Mouse (Mus musculus) kidney, adult 2 months (tissue): ENCODE data around the gene Cyp2r1. TPM values are rescaled to one million over a fixed set of nuclear protein-coding genes. Genes with fewer than 3 reads are reported as not detected.
"Not testable (repeated sequence)": the region's sequence is repeated elsewhere in the genome, so short reads cannot be mapped to it uniquely, and the experiment has no call there.

Experiments used
- DNase-seq: peaks from one replicate; pipeline ENCODE4 v3.0.0; 2021
- H3K27ac ChIP-seq: fragments of 200-500 bp; 2 replicates; pipeline ENCODE4 v1.5.1; 2012; ENCODE audit warnings: low read depth, low read length, control low read depth, inconsistent platforms; ENCODE audit not compliant: insufficient read depth
- H3K27me3 ChIP-seq: fragments of 200-500 bp; replicated peaks from 2 replicates; pipeline ENCODE4 v1.6.1; 2012; ENCODE audit warnings: mild to moderate bottlenecking, moderate library complexity, low read length, inconsistent platforms; ENCODE audit not compliant: control insufficient read depth, insufficient read depth
- H3K36me3 ChIP-seq: fragments of 200-500 bp; 2 replicates; pipeline ENCODE4 v1.6.1; 2012; ENCODE audit warnings: mild to moderate bottlenecking, moderate library complexity, low read length, inconsistent platforms; ENCODE audit not compliant: control insufficient read depth, insufficient read depth
- H3K4me1 ChIP-seq: fragments of 200-500 bp; 2 replicates; pipeline ENCODE4 v1.6.1; 2011; ENCODE audit warnings: low read length; ENCODE audit not compliant: control insufficient read depth, insufficient read depth
- H3K4me3 ChIP-seq: fragments of 200-500 bp; 2 replicates; pipeline ENCODE4 v1.5.1; 2011; ENCODE audit warnings: mild to moderate bottlenecking, low read depth, low read length, control low read depth; ENCODE audit not compliant: insufficient read depth
- CTCF ChIP-seq: fragments of 200-500 bp; conservative IDR thresholded peaks from 2 replicates; pipeline ENCODE4 v1.5.1; 2011; ENCODE audit warnings: low read depth, mild to moderate bottlenecking, control low read depth, low read length, moderate library complexity, mixed read lengths; ENCODE audit not compliant: insufficient read depth, insufficient read length
- POLR2A ChIP-seq: fragments of 200-500 bp; IDR thresholded peaks from one replicate; pipeline ENCODE4 v1.6.1; 2011; ENCODE audit warnings: low read depth, low read length, control low read depth
- WGBS: fragments of 180-500 bp; shearing (Covaris S2); methylation state at CpG from one replicate; pipeline ENCODE4 v1.1.7; 2018; 5-methylcytosine and 5-hydroxymethylcytosine counted together
- polyA plus RNA-seq: library from polyadenylated mRNA; depleted of rRNA; stranded (reverse); fragments of >200 nt; gene quantifications from 2 replicates; pipeline ENCODE4 v1.2.3, GENCODE M21; 2012; rRNA removed

Cyp2r1 gene
- 0.87 and 1.1 TPM in 2 replicates for polyA plus RNA-seq

- Histone ChIP-seq H3K27me3 (no peaks in the 10 kb centered on the region), H3K4me3 (peak within 1 kb of the TSS; percentile 64), H3K36me3 (no peaks in the 10 kb centered on the region), H3K27ac (no peak within 1 kb of the TSS; the same call in 1 of the 2 replicates), H3K4me1 (no peaks in the 10 kb centered on the region)
- WGBS, result 2% methylated on average over 56 of the region's 56 CpGs
- peak; percentile 92 for DNase-seq
- TF ChIP-seq CTCF, result peak; percentile 12; the same call in 1 of the 2 replicates
- TF ChIP-seq POLR2A, result no peak
Observed at GRCm38 (mm10) chr7:114562531-114563241, at the start of gene Cyp2r1. Cyp2r1 (minus strand) TSS chr7:114562972.

GRCm38 (mm10) chr7:114594391-114594790 is 31.6 kb upstream of the Cyp2r1 start:
- H3K27ac ChIP-seq, H3K4me3 ChIP-seq, H3K27me3 ChIP-seq, H3K4me1 ChIP-seq, H3K36me3 ChIP-seq: not testable (repeated sequence)
- DNase-seq, result peak; percentile 23
- WGBS, result 93% methylated on average over 8 of the region's 8 CpGs

GRCm38 (mm10) chr7:114582441-114582840 is 19.7 kb upstream of the Cyp2r1 start:
- Histone ChIP-seq H3K27me3 (no peaks in the 10 kb centered on the region), H3K36me3 (no peaks in the 10 kb centered on the region), H3K27ac (no peak overlapping the region), H3K4me1 (no peaks in the 10 kb centered on the region; the same call in 1 of the 2 replicates), H3K4me3 (no peak overlapping the region)
- TF ChIP-seq POLR2A (no peak), CTCF (no peak)
- DNase-seq, result peak; percentile 67
- WGBS, result 29% methylated on average over 2 of the region's 2 CpGs

- no peak for TF ChIP-seq POLR2A
- no peak for TF ChIP-seq CTCF
Observed at GRCm38 (mm10) chr7:114581200-114581599, 18.4 kb upstream of the Cyp2r1 start.

GRCm38 (mm10) chr7:114580426-114580825 is 17.7 kb upstream of the Cyp2r1 start:
- 4% methylated on average over 4 of the region's 4 CpGs for WGBS
- no peak overlapping the region for H3K4me3 ChIP-seq
- H3K27ac ChIP-seq, result no peak overlapping the region
- no peaks in the 10 kb centered on the region; the same call in 1 of the 2 replicates for H3K4me1 ChIP-seq
- peak; percentile 28; the same call in 1 of the 2 replicates for TF ChIP-seq CTCF
- TF ChIP-seq POLR2A, result no peak
- H3K27me3 ChIP-seq, result no peaks in the 10 kb centered on the region
- peak; percentile 71 for DNase-seq
- H3K36me3 ChIP-seq, result no peaks in the 10 kb centered on the region

More at GRCm38 (mm10) chr7:114581200-114581599, 18.4 kb upstream of the Cyp2r1 start:
- Histone ChIP-seq H3K36me3 (no peaks in the 10 kb centered on the region), H3K4me1 (no peaks in the 10 kb centered on the region; the same call in 1 of the 2 replicates), H3K4me3 (no peak overlapping the region), H3K27ac (no peak overlapping the region), H3K27me3 (no peaks in the 10 kb centered on the region)
- no peak for DNase-seq
- 70% methylated on average over 5 of the region's 5 CpGs for WGBS

DNA sequence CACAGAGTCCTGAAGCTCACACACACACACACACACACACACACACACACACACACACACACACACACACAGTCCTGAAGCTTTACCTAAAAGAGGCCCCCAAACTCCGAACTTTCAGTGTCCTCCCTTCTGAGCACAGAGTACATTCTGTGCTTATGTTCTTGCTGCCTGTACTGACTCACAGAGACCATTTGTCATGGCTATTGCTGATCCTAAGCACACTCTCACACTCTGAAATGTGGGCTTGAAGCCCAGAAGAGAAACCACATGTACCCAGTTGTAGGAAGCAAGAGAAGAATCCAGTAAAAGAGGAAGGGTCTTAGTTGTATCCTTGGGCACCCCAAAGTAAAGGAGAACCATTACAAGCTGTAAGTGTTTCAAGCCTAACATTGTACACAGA is 14.9 kb upstream of the Cyp2r1 start:
- no peak for DNase-seq
- Histone ChIP-seq H3K4me1 (no peaks in the 10 kb centered on the region; the same call in 1 of the 2 replicates), H3K4me3 (no peak overlapping the region), H3K36me3 (no peaks in the 10 kb centered on the region), H3K27me3 (no peaks in the 10 kb centered on the region), H3K27ac (no peak overlapping the region)
- 85% methylated on average over 1 of the region's 1 CpGs for WGBS
- TF ChIP-seq CTCF (no peak), POLR2A (no peak)

GRCm38 (mm10) chr7:114576931-114577330 is 14.2 kb upstream of the Cyp2r1 start:
- Histone ChIP-seq H3K4me3 (no peak overlapping the region), H3K27ac (no peak overlapping the region), H3K4me1 (no peaks in the 10 kb centered on the region), H3K36me3 (no peaks in the 10 kb centered on the region), H3K27me3 (no peaks in the 10 kb centered on the region)
- WGBS, result 55% methylated on average over 3 of the region's 3 CpGs
- no peak for DNase-seq
- no peak for TF ChIP-seq POLR2A
- no peak for TF ChIP-seq CTCF

DNA sequence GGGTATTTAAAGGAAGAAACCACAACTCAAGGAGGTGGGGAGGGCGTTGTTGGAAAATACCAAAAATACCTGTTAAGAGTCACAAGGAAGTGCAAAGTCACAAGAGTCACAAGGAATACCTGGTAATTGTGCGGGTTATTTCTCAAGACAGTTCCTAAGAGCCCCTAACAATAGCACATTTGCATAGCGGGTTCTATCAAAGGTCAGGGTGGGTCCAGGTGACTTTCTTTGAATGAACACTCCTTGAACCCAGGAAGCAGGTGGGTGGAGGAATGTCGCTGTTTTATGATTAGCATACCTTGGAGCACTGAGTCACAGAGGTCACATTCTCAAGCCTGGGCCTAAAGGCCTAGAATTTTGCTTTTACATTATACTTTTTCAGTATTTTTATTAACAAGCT is 11.1 kb upstream of the Cyp2r1 start:
- not testable (repeated sequence) for H3K4me3 ChIP-seq, H3K27me3 ChIP-seq, H3K27ac ChIP-seq, H3K4me1 ChIP-seq, H3K36me3 ChIP-seq, DNase-seq
- WGBS, result 94% methylated on average over 4 of the region's 4 CpGs
